Mouse (Mus musculus) embryonic facial prominence, embryonic 12.5 days (tissue): ENCODE measurements around the gene Ciao2a. TPM values are rescaled to one million over a fixed set of nuclear protein-coding genes. Genes with fewer than 3 reads are reported as not detected.
A peak's percentile ranks its signal among the peaks of the same experiment; 100 is the strongest.

Experiments
- ATAC-seq: fragments of 200-750 bp; cut with Nextera tagmentation; 2 replicates; pipeline ENCODE4 v1.8.0; 2017; ENCODE audit not compliant: insufficient number of reproducible peaks, insufficient read depth, low FRiP score, low TSS enrichment
- H3K27ac ChIP-seq: fragments of 300-500 bp; sonication (generic); 2 replicates; pipeline ENCODE4 v1.5.1; 2016; ENCODE audit warnings: mild to moderate bottlenecking
- H3K27me3 ChIP-seq: fragments of 300-500 bp; sonication (generic); 2 replicates; pipeline ENCODE4 v1.6.1; 2016; ENCODE audit warnings: mild to moderate bottlenecking, moderate library complexity
- H3K36me3 ChIP-seq: fragments of 300-500 bp; sonication (generic); 2 replicates; pipeline ENCODE4 v1.6.1; 2016; ENCODE audit warnings: mild to moderate bottlenecking
- H3K4me1 ChIP-seq: fragments of 300-500 bp; sonication (generic); 2 replicates; pipeline ENCODE4 v1.6.1; 2016
- H3K4me2 ChIP-seq: fragments of 300-500 bp; sonication (generic); replicated peaks from 2 replicates; pipeline ENCODE4 v1.6.1; 2016; ENCODE audit warnings: mild to moderate bottlenecking, moderate library complexity
- H3K4me3 ChIP-seq: fragments of 300-500 bp; sonication (generic); 2 replicates; pipeline ENCODE4 v1.5.1; 2016; ENCODE audit warnings: mild to moderate bottlenecking
- H3K9ac ChIP-seq: fragments of 300-500 bp; sonication (generic); 2 replicates; pipeline ENCODE4 v1.6.1; 2016; ENCODE audit warnings: mild to moderate bottlenecking, moderate library complexity
- H3K9me3 ChIP-seq: fragments of 300-500 bp; sonication (generic); 2 replicates; pipeline ENCODE4 v1.6.1; 2016; ENCODE audit warnings: mild to moderate bottlenecking, moderate library complexity
- WGBS: fragments of 180-500 bp; shearing (Covaris S2); methylation state at CpG from one replicate; pipeline ENCODE4 v1.1.7; 2016; 5-methylcytosine and 5-hydroxymethylcytosine counted together
- polyA plus RNA-seq: library from polyadenylated mRNA; unstranded; fragments of >200 nt; fragmentation: Nextera tagmentation; extraction: Ambion mirVana; gene quantifications from 2 replicates; pipeline ENCODE4 v1.2.1, GENCODE M21; 2016

Gene Ciao2a
- polyA plus RNA-seq, 1 experiment from 2014 or later = 174 TPM

- WGBS = 87% methylated on average over 3 of the region's 3 CpGs
- Histone ChIP-seq H3K36me3 (0 out of 2 replicates have a peak, but pooled peaks cover 2% of the 10 kb centered on the region), H3K27me3 (no peaks in the 10 kb centered on the region), H3K9me3 (no peaks in the 10 kb centered on the region), H3K4me2 (no peak overlapping the region), H3K4me1 (peaks cover 10% of the 10 kb centered on the region; the same call in 1 of the 2 replicates), H3K4me3 (no peak overlapping the region), H3K27ac (no peak overlapping the region), H3K9ac (no peak overlapping the region)
- no peak for ATAC-seq
These were observed 5.5 kb upstream of the Ciao2a start for GRCm38 (mm10) chr9:66120945-66121344.

- Histone ChIP-seq H3K4me2 (no peak overlapping the region), H3K27ac (no peak overlapping the region), H3K9me3 (no peaks in the 10 kb centered on the region), H3K27me3 (no peaks in the 10 kb centered on the region), H3K9ac (no peak overlapping the region), H3K36me3 (no peaks in the 10 kb centered on the region), H3K4me3 (no peak overlapping the region), H3K4me1 (peaks cover 10% of the 10 kb centered on the region; the same call in 1 of the 2 replicates)
- ATAC-seq = no peak
These were observed 5.0 kb upstream of the Ciao2a start for GRCm38 (mm10) chr9:66121421-66121820.

- H3K27me3 ChIP-seq = no peaks in the 10 kb centered on the region
- ATAC-seq = no peak
- peaks cover 18% of the 10 kb centered on the region; the same call in 1 of the 2 replicates for H3K4me1 ChIP-seq
- H3K9ac ChIP-seq = peak overlapping the region; percentile 71
- no peaks in the 10 kb centered on the region for H3K36me3 ChIP-seq
- peak overlapping the region; percentile 71 for H3K4me3 ChIP-seq
- 14% methylated on average over 5 of the region's 5 CpGs for WGBS
- no peak overlapping the region for H3K27ac ChIP-seq
- H3K4me2 ChIP-seq = peak overlapping the region; percentile 67
- H3K9me3 ChIP-seq = no peaks in the 10 kb centered on the region
These were observed 2.8 kb upstream of the Ciao2a start for GRCm38 (mm10) chr9:66123648-66124047.

DNA sequence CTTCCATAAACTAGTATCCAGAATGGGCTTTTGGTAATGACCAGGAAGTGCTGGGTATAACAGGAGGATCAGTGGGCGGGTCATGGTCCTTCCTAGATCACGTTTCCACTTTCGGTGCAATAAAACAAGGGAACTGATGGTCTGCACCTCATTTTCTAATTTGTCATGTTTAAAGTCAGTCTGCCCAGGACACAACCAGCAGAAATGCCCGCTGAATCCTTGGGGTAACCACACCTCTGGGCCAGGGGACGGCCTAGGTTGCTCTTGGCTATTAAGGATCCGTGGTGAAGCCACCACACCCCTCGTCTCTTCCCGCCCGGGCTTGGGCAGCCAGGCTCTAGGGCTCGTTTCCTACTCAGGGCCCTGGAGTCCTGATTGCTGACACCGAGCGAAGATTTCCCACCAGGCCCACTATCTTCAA, 2.3 kb upstream of the Ciao2a start:
- 0 out of 2 replicates have a peak, but pooled peaks have one; percentile 36 for ATAC-seq

DNA sequence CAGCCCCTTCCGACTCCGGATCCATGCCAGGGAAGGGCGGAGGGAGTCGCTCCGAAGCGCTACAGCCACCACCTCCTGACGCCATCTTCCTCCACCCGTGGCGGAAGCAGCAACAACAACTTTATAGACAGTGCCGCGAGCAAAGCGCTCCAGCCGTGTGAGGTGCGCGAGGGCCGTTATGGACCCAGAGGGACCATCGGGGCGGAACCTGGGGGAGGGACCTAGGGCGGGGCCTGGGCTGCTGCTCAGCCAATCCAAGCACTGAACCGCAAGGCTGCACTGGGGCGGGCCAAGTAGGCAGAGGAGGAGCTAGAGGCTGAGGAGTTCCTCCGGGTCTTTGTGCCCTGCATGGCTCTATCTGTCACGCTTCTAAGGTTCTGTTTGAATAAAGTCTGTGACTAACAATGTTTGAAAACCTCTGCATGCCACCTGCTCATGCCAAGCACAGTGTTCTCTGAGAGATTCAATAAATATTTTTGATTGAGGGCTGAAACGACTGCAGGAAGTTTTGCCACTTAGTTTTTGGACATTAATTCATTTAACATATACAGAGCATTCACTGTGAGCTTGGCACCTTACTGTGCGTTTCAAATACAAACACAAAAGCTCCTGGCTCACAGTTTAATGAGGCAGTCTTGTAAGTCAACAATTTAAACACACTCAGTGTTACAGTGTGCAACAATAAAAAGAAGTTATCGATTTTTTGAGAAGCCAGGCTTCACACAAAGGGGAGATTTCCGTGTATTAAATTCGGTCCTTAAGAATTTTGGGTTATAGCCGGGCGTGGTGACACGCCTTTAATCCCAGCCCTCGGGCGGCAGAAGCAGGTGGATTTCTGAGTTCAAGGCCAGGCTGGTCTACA, 1.5 kb upstream of the Ciao2a start:
- Histone ChIP-seq H3K4me3 (peak overlapping the region; percentile 71), H3K36me3 (no peaks in the 10 kb centered on the region), H3K27me3 (no peaks in the 10 kb centered on the region), H3K4me1 (peaks cover 18% of the 10 kb centered on the region; the same call in 1 of the 2 replicates), H3K4me2 (peak overlapping the region; percentile 67), H3K9me3 (no peaks in the 10 kb centered on the region), H3K9ac (peak overlapping the region; percentile 71), H3K27ac (peak overlapping the region; percentile 85)
- peak; percentile 97 for ATAC-seq
- 19% methylated on average over 33 of the region's 33 CpGs for WGBS

More for the DNA sequence above, 2.3 kb upstream of the Ciao2a start:
- Histone ChIP-seq H3K9ac (peak overlapping the region; percentile 71), H3K27me3 (no peaks in the 10 kb centered on the region), H3K4me2 (peak overlapping the region; percentile 67), H3K27ac (peak overlapping the region; percentile 85), H3K9me3 (no peaks in the 10 kb centered on the region), H3K4me1 (peaks cover 18% of the 10 kb centered on the region; the same call in 1 of the 2 replicates), H3K36me3 (no peaks in the 10 kb centered on the region), H3K4me3 (peak overlapping the region; percentile 71)
- 0% methylated on average over 12 of the region's 12 CpGs for WGBS

DNA sequence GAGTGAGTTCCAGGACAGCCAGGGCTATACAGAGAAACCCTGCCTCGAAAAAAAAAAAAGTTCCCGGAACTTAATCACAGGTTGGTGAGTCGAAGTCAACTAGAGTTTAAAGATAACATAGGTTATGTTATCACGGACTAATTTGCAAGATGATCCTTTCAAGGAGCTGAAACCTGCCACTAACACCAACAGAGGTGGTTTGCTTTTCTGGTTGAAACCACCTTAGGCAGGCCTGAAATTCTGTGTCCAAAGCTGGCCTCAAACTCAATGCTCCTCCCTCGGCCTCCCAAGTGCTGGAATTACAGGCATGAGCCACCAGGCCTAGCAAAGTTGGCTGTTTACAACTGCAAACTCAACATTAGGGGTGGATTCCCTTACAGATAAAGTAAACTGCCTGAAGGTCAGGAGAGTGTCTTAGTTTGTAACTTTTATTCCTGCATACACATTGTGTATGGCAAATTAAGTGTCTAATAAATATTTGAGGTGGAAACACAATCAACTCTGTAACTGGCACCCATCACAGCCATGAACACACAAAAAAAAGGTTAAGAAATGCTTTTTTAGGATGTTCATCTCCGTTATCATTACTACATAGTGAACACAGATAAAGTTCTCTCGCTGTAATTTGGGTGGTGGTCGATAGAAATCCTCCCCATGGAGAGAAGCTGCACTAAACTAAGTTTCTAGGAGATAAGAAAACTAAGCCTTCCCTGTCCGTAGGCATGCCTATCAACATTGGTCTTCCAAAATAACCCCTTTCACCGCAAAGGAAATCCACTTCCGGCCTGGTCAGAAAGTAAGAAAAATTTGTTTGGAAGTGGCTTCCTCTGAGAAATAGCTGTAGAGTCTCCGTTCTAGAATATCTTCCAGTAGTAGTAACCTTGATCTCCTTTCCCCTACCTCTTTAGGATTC, 612 bp upstream of the Ciao2a start:
- Histone ChIP-seq H3K9ac (no peak overlapping the region; the same call in 1 of the 2 replicates), H3K4me2 (peak overlapping the region; percentile 61), H3K36me3 (no peaks in the 10 kb centered on the region; the same call in 1 of the 2 replicates), H3K9me3 (no peaks in the 10 kb centered on the region), H3K27ac (peak overlapping the region; percentile 85; the same call in 1 of the 2 replicates), H3K27me3 (no peaks in the 10 kb centered on the region), H3K4me1 (peaks cover 18% of the 10 kb centered on the region; the same call in 1 of the 2 replicates), H3K4me3 (peak overlapping the region; percentile 61)
- WGBS = 58% methylated on average over 12 of the region's 12 CpGs
- no peak for ATAC-seq

DNA sequence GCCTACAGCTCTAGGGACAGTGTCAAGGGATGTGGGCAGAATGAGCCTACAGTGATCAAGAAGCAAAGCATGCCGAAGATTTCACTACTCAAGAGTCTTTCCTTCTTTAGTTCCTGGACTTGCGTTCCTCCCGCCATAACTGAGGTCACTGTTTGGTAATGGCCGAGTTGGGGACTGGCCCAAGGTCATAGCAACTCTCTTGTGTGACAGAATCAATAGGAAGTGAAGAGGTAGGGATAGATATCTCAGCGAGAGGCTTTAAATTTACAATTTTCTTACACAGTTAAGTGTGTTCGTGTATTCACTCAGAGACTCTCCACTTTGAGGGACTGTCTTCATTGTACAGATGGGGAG, 759 bp downstream of the Ciao2a start:
- peak overlapping the region; percentile 61 for H3K4me2 ChIP-seq
- H3K9me3 ChIP-seq = no peaks in the 10 kb centered on the region
- WGBS = 43% methylated on average over 6 of the region's 6 CpGs
- H3K4me3 ChIP-seq = peak overlapping the region; percentile 61
- H3K27me3 ChIP-seq = no peaks in the 10 kb centered on the region
- H3K36me3 ChIP-seq = no peaks in the 10 kb centered on the region; the same call in 1 of the 2 replicates
- peak overlapping the region; percentile 68 for H3K9ac ChIP-seq
- peak overlapping the region; percentile 77 for H3K27ac ChIP-seq
- peaks cover 18% of the 10 kb centered on the region; the same call in 1 of the 2 replicates for H3K4me1 ChIP-seq
- 0 out of 2 replicates have a peak, but pooled peaks have one; percentile 1 for ATAC-seq

GRCm38 (mm10) chr9:66127884-66128283, 1.5 kb downstream of the Ciao2a start:
- no peak for ATAC-seq
- no peaks in the 10 kb centered on the region for H3K27me3 ChIP-seq
- no peak overlapping the region for H3K9ac ChIP-seq
- no peak overlapping the region for H3K27ac ChIP-seq
- H3K9me3 ChIP-seq = no peaks in the 10 kb centered on the region
- 0 out of 2 replicates have a peak overlapping the region, but pooled peaks have one; percentile 61 for H3K4me3 ChIP-seq
- H3K4me2 ChIP-seq = peak overlapping the region; percentile 61
- WGBS = 95% methylated on average over 4 of the region's 4 CpGs
- peaks cover 7% of the 10 kb centered on the region for H3K36me3 ChIP-seq
- H3K4me1 ChIP-seq = peaks cover 18% of the 10 kb centered on the region; the same call in 1 of the 2 replicates

- no peaks in the 10 kb centered on the region for H3K9me3 ChIP-seq
- peaks cover 7% of the 10 kb centered on the region; the same call in 1 of the 2 replicates for H3K4me1 ChIP-seq
- H3K36me3 ChIP-seq = peaks cover 35% of the 10 kb centered on the region
- H3K27me3 ChIP-seq = no peaks in the 10 kb centered on the region
- WGBS = 81% methylated on average over 2 of the region's 2 CpGs
- no peak overlapping the region for H3K4me2 ChIP-seq
- no peak overlapping the region for H3K27ac ChIP-seq
- H3K4me3 ChIP-seq = no peak overlapping the region
- H3K9ac ChIP-seq = no peak overlapping the region
- ATAC-seq = no peak
These were observed 5.1 kb downstream of the Ciao2a start for GRCm38 (mm10) chr9:66131466-66131865.

DNA sequence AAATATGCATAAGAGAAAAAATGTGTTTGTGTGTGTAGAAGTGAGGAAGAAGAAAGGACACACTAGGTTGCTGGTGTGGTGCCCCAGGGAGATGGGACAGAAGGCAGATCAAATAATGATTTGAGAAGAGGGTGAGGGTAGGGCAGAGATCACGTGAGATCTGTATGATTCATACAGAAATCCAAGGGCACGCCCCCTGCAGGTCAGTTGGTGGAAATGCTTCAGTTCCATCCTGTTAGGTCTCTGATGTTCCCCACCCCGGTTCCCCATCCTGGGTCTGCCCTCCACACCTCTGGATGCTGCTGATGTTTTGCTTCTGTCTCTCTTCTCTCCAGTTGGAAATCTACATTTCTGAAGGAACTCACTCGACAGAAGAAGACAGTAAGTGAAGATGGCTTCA, 9.6 kb downstream of the Ciao2a start:
- WGBS = 52% methylated on average over 4 of the region's 4 CpGs
- Histone ChIP-seq H3K9me3 (no peaks in the 10 kb centered on the region), H3K4me3 (no peak overlapping the region), H3K4me1 (no peaks in the 10 kb centered on the region), H3K27me3 (no peaks in the 10 kb centered on the region), H3K27ac (no peak overlapping the region), H3K9ac (no peak overlapping the region), H3K36me3 (peaks cover 67% of the 10 kb centered on the region), H3K4me2 (no peak overlapping the region)
- no peak for ATAC-seq

- Histone ChIP-seq H3K27me3 (no peaks in the 10 kb centered on the region), H3K4me3 (no peak overlapping the region), H3K4me1 (no peaks in the 10 kb centered on the region), H3K36me3 (peaks cover 57% of the 10 kb centered on the region), H3K27ac (no peak overlapping the region), H3K9me3 (no peaks in the 10 kb centered on the region), H3K9ac (no peak overlapping the region), H3K4me2 (no peak overlapping the region)
- ATAC-seq = no peak
- WGBS = 94% methylated on average over 7 of the region's 7 CpGs
These were observed 11.8 kb downstream of the Ciao2a start for GRCm38 (mm10) chr9:66138193-66138592.
